Mouse (Mus musculus): Measurements from ENCODE around the gene Tprgl. TPM values are rescaled to one million over a fixed set of nuclear protein-coding genes. Genes with fewer than 3 reads are reported as not detected.

Tprgl gene
- polyA plus RNA-seq, 1 experiment, result 272 TPM

DNA sequence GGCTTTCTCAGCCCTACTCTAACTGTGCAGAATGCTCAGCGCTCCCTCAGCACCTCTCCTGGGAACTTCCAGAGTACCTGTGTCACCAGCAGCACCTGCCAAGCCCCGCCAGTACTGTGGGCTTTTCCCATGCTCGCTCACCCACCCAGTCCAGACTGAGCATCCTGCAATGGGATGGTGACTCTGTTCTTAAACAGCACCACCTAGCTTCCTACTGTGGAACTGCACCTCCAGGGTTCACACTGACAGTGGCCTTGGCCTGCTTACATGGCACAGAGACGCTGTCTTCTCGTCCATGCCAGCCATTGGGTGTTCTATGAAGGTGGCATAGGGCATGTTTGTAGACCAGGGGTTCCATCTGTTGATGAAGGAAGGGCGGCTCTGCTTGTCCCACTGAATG, 1.5 kb downstream of the Tprgl start:
- no peak overlapping the region for H3K27ac ChIP-seq (ENCODE audit: insufficient read depth, low read length)
- H3K4me1 ChIP-seq (ENCODE audit: control insufficient read depth, insufficient read depth, low read length), result peaks cover 33% of the 10 kb centered on the region
- peak overlapping the region; percentile 33 for H3K4me3 ChIP-seq (replicated peaks; ENCODE audit: insufficient read depth, low read depth, low read length)
- peak; percentile 82 to 89 for DNase-seq
- H3K27me3 ChIP-seq (ENCODE audit: control insufficient read depth, insufficient read depth, low read length), result no peaks in the 10 kb centered on the region
- WGBS, result 14% methylated on average over 6 of the region's 6 CpGs
- TF ChIP-seq POLR2A (IDR thresholded peaks at IDR 0.05; ENCODE audit: borderline replicate concordance, insufficient read depth, low read length) (0 out of 2 replicates have a peak, but pooled peaks have one; percentile 15), CTCF (IDR thresholded peaks at IDR 0.05; ENCODE audit: borderline replicate concordance, insufficient read depth, low read depth, low read length) (peak; percentile 96)

DNA sequence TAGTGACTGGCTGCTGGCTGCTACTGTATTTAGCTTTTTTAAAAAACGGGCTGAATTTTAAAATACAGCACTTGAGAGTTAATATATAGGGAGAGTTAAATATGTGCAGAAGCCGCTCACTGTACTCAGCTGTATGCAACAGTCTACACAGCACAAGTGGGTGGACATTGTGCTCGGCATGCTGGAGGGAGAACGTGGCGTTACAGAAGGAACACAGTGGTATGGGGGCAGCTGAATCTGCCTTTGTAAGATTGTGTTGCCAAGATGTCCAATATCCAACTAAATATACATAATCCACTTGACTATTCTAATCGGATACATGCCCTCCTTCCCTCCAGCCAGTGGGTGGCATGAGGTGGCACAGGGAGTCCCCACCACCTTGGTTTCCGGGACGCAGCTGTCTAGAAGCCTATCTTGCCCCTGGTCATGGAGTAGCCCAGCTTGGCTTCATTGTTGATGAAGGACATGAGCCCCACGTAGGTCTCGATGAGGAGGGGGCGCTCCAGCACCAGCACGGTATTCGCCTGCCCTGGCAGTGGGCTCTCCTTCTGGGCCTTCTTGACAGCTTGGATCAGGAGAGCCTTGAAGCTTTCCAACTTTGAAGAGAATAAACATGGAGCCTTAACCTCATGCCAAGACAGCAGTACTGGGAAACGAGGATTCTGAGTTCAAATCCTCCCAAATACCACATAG, 2.4 kb downstream of the Tprgl start:
- Histone ChIP-seq H3K4me1 (ENCODE audit: control insufficient read depth, insufficient read depth, low read length) (peaks cover 32% of the 10 kb centered on the region), H3K27me3 (ENCODE audit: control insufficient read depth, insufficient read depth, low read length) (no peaks in the 10 kb centered on the region), H3K27ac (ENCODE audit: insufficient read depth, low read length) (no peak overlapping the region), H3K4me3 (replicated peaks; ENCODE audit: insufficient read depth, low read depth, low read length) (no peak overlapping the region)
- WGBS, result 86% methylated on average over 14 of the region's 14 CpGs
- TF ChIP-seq POLR2A (IDR thresholded peaks at IDR 0.05; ENCODE audit: borderline replicate concordance, insufficient read depth, low read length) (no peak), CTCF (IDR thresholded peaks at IDR 0.05; ENCODE audit: borderline replicate concordance, insufficient read depth, low read depth, low read length) (no peak)
- no peak for DNase-seq

DNA sequence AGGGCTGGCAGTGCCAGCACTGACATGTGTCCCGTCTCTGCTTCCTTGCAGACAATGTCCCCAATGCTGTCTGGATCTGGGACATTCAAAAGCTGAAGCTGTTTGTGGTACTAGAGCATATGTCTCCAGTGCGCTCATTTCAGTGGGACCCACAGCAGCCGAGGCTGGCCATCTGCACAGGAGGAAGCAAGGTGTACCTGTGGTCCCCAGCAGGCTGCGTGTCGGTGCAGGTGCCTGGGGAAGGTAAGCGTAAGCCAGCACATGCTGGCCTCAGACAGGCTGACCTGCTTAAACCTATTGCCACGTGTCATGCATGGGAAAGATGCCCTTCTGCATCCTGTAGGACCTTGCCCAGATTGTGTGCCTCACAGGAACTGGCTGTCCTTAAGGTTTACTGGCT, 4.4 kb downstream of the Tprgl start:
- Histone ChIP-seq H3K4me3 (replicated peaks; ENCODE audit: insufficient read depth, low read depth, low read length) (no peak overlapping the region), H3K27me3 (ENCODE audit: control insufficient read depth, insufficient read depth, low read length) (no peaks in the 10 kb centered on the region), H3K4me1 (ENCODE audit: control insufficient read depth, insufficient read depth, low read length) (peaks cover 23% of the 10 kb centered on the region), H3K27ac (ENCODE audit: insufficient read depth, low read length) (peak overlapping the region; percentile 29; the same call in 1 of the 2 replicates)
- WGBS, result 15% methylated on average over 7 of the region's 7 CpGs
- DNase-seq, result peak; percentile 32 to 39
- TF ChIP-seq CTCF (IDR thresholded peaks at IDR 0.05; ENCODE audit: borderline replicate concordance, insufficient read depth, low read depth, low read length) (no peak), POLR2A (IDR thresholded peaks at IDR 0.05; ENCODE audit: borderline replicate concordance, insufficient read depth, low read length) (no peak)

DNA sequence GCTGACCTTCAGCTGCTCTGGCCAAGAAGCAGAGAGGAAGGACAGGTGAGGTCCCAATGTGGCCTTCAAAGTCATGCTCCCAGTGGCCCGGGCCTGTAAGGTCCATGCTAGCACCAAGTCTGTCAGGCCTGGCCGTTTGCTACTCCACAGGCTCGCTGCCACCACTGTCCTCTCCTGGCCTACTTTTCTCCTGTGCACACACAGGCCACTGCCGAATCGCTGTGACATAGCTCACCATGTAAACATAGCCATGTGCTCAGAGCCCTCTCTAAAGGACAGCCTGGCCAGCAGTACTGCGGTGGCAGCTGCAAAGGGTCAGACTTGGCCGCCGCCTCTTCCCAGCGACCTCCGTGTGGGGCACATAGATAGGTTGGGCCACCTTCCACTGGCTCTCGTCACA, 6.4 kb downstream of the Tprgl start:
- Histone ChIP-seq H3K4me1 (ENCODE audit: control insufficient read depth, insufficient read depth, low read length) (peaks cover 20% of the 10 kb centered on the region), H3K27me3 (ENCODE audit: control insufficient read depth, insufficient read depth, low read length) (no peaks in the 10 kb centered on the region), H3K27ac (ENCODE audit: insufficient read depth, low read length) (no peak overlapping the region), H3K4me3 (replicated peaks; ENCODE audit: insufficient read depth, low read depth, low read length) (no peak overlapping the region)
- 41% methylated on average over 11 of the region's 11 CpGs for WGBS
- no peak for DNase-seq
- TF ChIP-seq CTCF (IDR thresholded peaks at IDR 0.05; ENCODE audit: borderline replicate concordance, insufficient read depth, low read depth, low read length), result no peak
- no peak for TF ChIP-seq POLR2A (IDR thresholded peaks at IDR 0.05; ENCODE audit: borderline replicate concordance, insufficient read depth, low read length)

DNA sequence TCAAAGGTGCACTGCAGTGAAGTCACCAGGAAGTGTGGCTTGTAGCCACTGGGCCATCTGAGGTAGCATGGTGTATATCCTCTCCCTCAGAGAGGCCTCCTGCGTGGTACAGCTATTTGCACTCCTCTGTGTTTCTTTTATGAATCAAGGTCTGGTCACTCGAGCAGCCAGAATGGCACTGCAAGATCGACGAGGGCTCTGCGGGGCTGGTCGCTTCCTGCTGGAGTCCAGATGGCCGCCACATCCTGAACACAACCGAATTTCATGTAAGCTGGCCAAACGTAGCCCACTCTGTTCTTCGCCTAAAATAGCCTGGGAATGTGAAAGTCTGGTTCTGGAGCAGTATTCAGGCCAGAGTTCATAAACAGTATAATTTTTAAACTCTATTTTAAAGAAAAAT, 14.1 kb downstream of the Tprgl start:
- Histone ChIP-seq H3K27me3 (ENCODE audit: control insufficient read depth, insufficient read depth, low read length) (no peaks in the 10 kb centered on the region), H3K4me1 (ENCODE audit: control insufficient read depth, insufficient read depth, low read length) (peaks cover 34% of the 10 kb centered on the region), H3K4me3 (replicated peaks; ENCODE audit: insufficient read depth, low read depth, low read length) (no peak overlapping the region), H3K27ac (ENCODE audit: insufficient read depth, low read length) (peak overlapping the region; percentile 84)
- TF ChIP-seq CTCF (IDR thresholded peaks at IDR 0.05; ENCODE audit: borderline replicate concordance, insufficient read depth, low read depth, low read length) (no peak), POLR2A (IDR thresholded peaks at IDR 0.05; ENCODE audit: borderline replicate concordance, insufficient read depth, low read length) (no peak)
- DNase-seq, result peak; percentile 75 to 86
- 10% methylated on average over 10 of the region's 10 CpGs for WGBS

DNA sequence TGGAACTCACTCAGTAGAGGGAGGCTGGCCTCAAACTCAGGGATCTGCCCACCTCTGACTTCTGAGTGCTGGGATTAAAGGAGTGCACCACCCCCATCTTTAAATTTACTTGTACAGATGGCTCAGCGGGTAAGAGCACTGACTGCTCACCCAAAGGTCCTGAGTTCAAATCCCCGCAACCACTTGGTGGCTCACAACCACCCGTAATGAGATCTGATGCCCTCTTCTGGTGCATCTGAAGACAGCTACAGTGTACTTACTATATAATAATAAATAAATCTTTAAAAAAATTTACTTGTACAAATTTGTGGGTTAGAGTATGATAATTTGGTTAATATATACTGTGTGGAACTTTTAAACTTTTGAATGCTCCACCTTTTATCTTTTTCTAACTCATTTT, 15.8 kb downstream of the Tprgl start:
- peaks cover 44% of the 10 kb centered on the region for H3K4me1 ChIP-seq (ENCODE audit: control insufficient read depth, insufficient read depth, low read length)
- WGBS, result 84% methylated on average over 3 of the region's 3 CpGs
- no peak overlapping the region for H3K27ac ChIP-seq (ENCODE audit: insufficient read depth, low read length)
- TF ChIP-seq POLR2A (IDR thresholded peaks at IDR 0.05; ENCODE audit: borderline replicate concordance, insufficient read depth, low read length) (no peak), CTCF (IDR thresholded peaks at IDR 0.05; ENCODE audit: borderline replicate concordance, insufficient read depth, low read depth, low read length) (no peak)
- no peak overlapping the region for H3K4me3 ChIP-seq (replicated peaks; ENCODE audit: insufficient read depth, low read depth, low read length)
- DNase-seq, result no peak
- no peaks in the 10 kb centered on the region; the same call in 1 of the 2 replicates for H3K27me3 ChIP-seq (ENCODE audit: control insufficient read depth, insufficient read depth, low read length)

DNA sequence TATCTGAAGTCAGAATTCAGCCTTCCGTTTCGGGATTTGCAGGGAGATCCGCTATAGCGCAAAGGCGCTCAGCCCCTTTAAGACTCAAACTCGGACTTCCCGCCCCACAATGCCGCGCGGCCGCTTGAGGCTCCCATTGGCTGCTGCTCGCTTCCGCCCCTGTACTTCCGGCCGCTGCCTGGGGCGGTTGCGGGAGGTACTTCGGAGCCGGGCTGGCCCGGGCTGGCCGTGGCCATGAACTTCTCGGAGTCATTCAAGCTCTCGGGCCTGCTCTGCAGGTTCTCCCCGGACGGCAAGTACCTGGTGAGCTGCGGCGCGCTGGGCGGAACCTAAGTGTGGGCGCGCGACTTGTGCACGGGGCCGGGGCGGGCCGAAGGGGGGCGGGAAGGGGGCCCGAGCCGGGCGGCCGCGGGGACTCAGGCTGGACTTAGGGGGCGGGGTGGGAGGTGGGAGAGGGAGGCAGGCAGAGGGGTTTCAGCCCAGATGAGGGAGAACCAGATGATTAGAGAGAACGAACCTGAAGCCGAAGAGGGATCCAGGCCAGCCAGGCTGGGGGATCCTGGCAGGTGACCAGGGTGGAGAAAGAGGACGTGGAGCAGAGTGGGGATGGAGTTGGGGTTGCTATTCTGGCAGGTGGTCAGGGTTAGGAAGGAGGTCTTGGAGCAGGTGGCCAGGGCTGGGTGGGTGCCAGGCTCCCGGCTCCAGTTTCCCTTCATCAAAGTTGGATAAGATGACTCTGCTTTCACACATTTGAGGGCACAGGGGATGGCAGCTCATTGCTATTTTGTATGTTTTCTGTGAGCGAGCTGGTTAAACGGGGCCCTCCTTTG, 18.0 kb downstream of the Tprgl start, which contains the start of gene Wrap73:
Wrap73 (plus strand) TSS at position 162 of the 830 bp plus-strand sequence.
- peak; percentile 91 to 93 for DNase-seq
- WGBS, result under 1% methylated on average over 48 of the region's 49 CpGs
- TF ChIP-seq POLR2A (IDR thresholded peaks at IDR 0.05; ENCODE audit: borderline replicate concordance, insufficient read depth, low read length) (peak; percentile 73; the same call in 1 of the 2 replicates), CTCF (IDR thresholded peaks at IDR 0.05; ENCODE audit: borderline replicate concordance, insufficient read depth, low read depth, low read length) (no peak)
- Histone ChIP-seq H3K4me1 (ENCODE audit: control insufficient read depth, insufficient read depth, low read length) (peaks cover 33% of the 10 kb centered on the region), H3K27ac (ENCODE audit: insufficient read depth, low read length) (no peak within 1 kb of the TSS), H3K4me3 (replicated peaks; ENCODE audit: insufficient read depth, low read depth, low read length) (peak within 1 kb of the TSS; percentile 64), H3K27me3 (ENCODE audit: control insufficient read depth, insufficient read depth, low read length) (no peaks in the 10 kb centered on the region; the same call in 1 of the 2 replicates)
